Comparison of ENCODE assay signal across 8 mouse cellular contexts in genomic region chr17:33941381-33941780, GRCm38 (mm10). TPM values are rescaled to one million over a fixed set of nuclear protein-coding genes. Genes with fewer than 3 reads are reported as not detected.
DNase-seq lines count a peak whose midpoint lies in the region; ATAC-seq and TF ChIP-seq lines count a peak whose summit lies in the region.

No protein-coding gene starts in this region.

- peak; percentile 91 for DNase-seq in heart, adult 11 months
- DNase-seq in heart, postnatal 25 days (ENCODE audit: low spot score) = no peak
- DNase-seq in thymus, postnatal 4 days = peak; percentile 41
- no peak for DNase-seq in thymus, postnatal 14 days
- no peak for DNase-seq in liver, embryonic 11.5 days (ENCODE audit: low spot score)
- no peak for DNase-seq in stomach, postnatal 0 days (ENCODE audit: low spot score)
- DNase-seq in yolk sac, embryonic 10.5 days (ENCODE audit: low spot score) = no peak
- no peak for DNase-seq in left cerebral cortex, adult 9 months (ENCODE audit: low spot score in 2 of 2)

- intact Hi-C loops in heart, postnatal 25 days (cut with DNase I) = no loop called here

- peaks cover 34% of the 10 kb centered on the region for H3K36me3 ChIP-seq in liver, embryonic 11.5 days (ENCODE audit: control insufficient read depth, insufficient read depth, low read length)
- peaks cover 4% of the 10 kb centered on the region for H3K36me3 ChIP-seq in stomach, postnatal 0 days (ENCODE audit: control insufficient read depth, insufficient read depth, low read length)

- peak overlapping the region; percentile 91 for H3K4me3 ChIP-seq in liver, embryonic 11.5 days (ENCODE audit: low read depth, low read length)
- peak overlapping the region; percentile 70 for H3K4me3 ChIP-seq in stomach, postnatal 0 days (ENCODE audit: low read depth, low read length)

- no peak for TF ChIP-seq EP300 in stomach, postnatal 0 days (optimal IDR thresholded peaks at IDR 0.05)

- no peak for TF ChIP-seq CTCF in stomach, postnatal 0 days (IDR thresholded peaks at IDR 0.05; ENCODE audit: low read depth)

- H3K4me1 ChIP-seq in liver, embryonic 11.5 days (replicated peaks; ENCODE audit: control insufficient read depth, insufficient read depth, low read length) = peaks cover 19% of the 10 kb centered on the region
- H3K4me1 ChIP-seq in stomach, postnatal 0 days (replicated peaks; ENCODE audit: control insufficient read depth, insufficient read depth) = peaks cover 6% of the 10 kb centered on the region; the same call in 1 of the 2 replicates

- no peaks in the 10 kb centered on the region for H3K27me3 ChIP-seq in liver, embryonic 11.5 days (replicated peaks; ENCODE audit: control insufficient read depth, insufficient read depth, low read length)
- no peaks in the 10 kb centered on the region for H3K27me3 ChIP-seq in stomach, postnatal 0 days (ENCODE audit: control insufficient read depth, insufficient read depth, low read length)

- no peaks in the 10 kb centered on the region for H3K9me3 ChIP-seq in liver, embryonic 11.5 days (ENCODE audit: control insufficient read depth, low read length)
- H3K9me3 ChIP-seq in stomach, postnatal 0 days (ENCODE audit: control insufficient read depth, low read length) = no peaks in the 10 kb centered on the region

- WGBS in liver, embryonic 11.5 days = 45% methylated on average over 19 of the region's 19 CpGs
- 48% methylated on average over 19 of the region's 19 CpGs for whole genome bisulfite sequencing in stomach, postnatal 0 days

- ATAC-seq in liver, embryonic 11.5 days (replicated peaks; ENCODE audit: low FRiP score) = no peak
- ATAC-seq in stomach, postnatal 0 days (ENCODE audit: low FRiP score, low TSS enrichment) = no peak

- peak overlapping the region; percentile 83 for H3K9ac ChIP-seq in liver, embryonic 11.5 days (ENCODE audit: low read depth, low read length)
- peak overlapping the region; percentile 85 for H3K9ac ChIP-seq in stomach, postnatal 0 days (ENCODE audit: low read length)

- H3K4me2 ChIP-seq in liver, embryonic 11.5 days = peak overlapping the region; percentile 92
- H3K4me2 ChIP-seq in stomach, postnatal 0 days (replicated peaks; ENCODE audit: low read depth) = peak overlapping the region; percentile 92

- no peak overlapping the region for H3K27ac ChIP-seq in liver, embryonic 11.5 days (ENCODE audit: low read depth, low read length)
- no peak overlapping the region for H3K27ac ChIP-seq in stomach, postnatal 0 days (replicated peaks)

RNA-seq across cellular contexts. Expression of gene Wdr46, which starts 0.9 kb away (rescaled TPM):
- total RNA-seq in heart, postnatal 25 days (2021) = 10 to 100 TPM in 1 of 2 experiments, 1 to 10 TPM in 1; 9.3 to 10.2 TPM
- polyA plus RNA-seq in liver, embryonic 11.5 days (2014; fragmentation: Nextera tagmentation; extraction: Ambion mirVana) = 62.6 and 67.0 TPM in 2 replicates
- polyA plus RNA-seq in stomach, postnatal 0 days (2015; fragmentation: Nextera tagmentation; extraction: Ambion mirVana) = 17.1 and 20.2 TPM in 2 replicates

RNA-seq across cellular contexts. Expression of gene Pfdn6, which starts 1.2 kb away (rescaled TPM):
- 10 to 100 TPM; 70.7 to 77.3 TPM for total RNA-seq in heart, postnatal 25 days (2021)
- 266 and 286 TPM in 2 replicates for polyA plus RNA-seq in liver, embryonic 11.5 days (2014; fragmentation: Nextera tagmentation; extraction: Ambion mirVana)
- 92.7 and 96.8 TPM in 2 replicates for polyA plus RNA-seq in stomach, postnatal 0 days (2015; fragmentation: Nextera tagmentation; extraction: Ambion mirVana)

RNA-seq across cellular contexts. Expression of gene B3galt4, which starts 9.9 kb away (rescaled TPM):
- 1 to 10 TPM; 1.7 to 1.9 TPM for total RNA-seq in heart, postnatal 25 days (2021)
- polyA plus RNA-seq in liver, embryonic 11.5 days (2014; fragmentation: Nextera tagmentation; extraction: Ambion mirVana) = 2.9 and 3.5 TPM in 2 replicates
- 15.0 and 15.2 TPM in 2 replicates for polyA plus RNA-seq in stomach, postnatal 0 days (2015; fragmentation: Nextera tagmentation; extraction: Ambion mirVana)

RNA-seq across cellular contexts. Expression of gene Rgl2, which starts 12.0 kb away (rescaled TPM):
- total RNA-seq in heart, postnatal 25 days (2021) = 10 to 100 TPM; 38.2 to 44.6 TPM
- 22.1 and 25.6 TPM in 2 replicates for polyA plus RNA-seq in liver, embryonic 11.5 days (2014; fragmentation: Nextera tagmentation; extraction: Ambion mirVana)
- 18.6 and 24.4 TPM in 2 replicates for polyA plus RNA-seq in stomach, postnatal 0 days (2015; fragmentation: Nextera tagmentation; extraction: Ambion mirVana)

RNA-seq across cellular contexts. Expression of gene Vps52, which starts 14.2 kb away (rescaled TPM):
- 10 to 100 TPM; 39.2 to 39.4 TPM for total RNA-seq in heart, postnatal 25 days (2021)
- polyA plus RNA-seq in liver, embryonic 11.5 days (2014; fragmentation: Nextera tagmentation; extraction: Ambion mirVana) = 47.2 and 49.1 TPM in 2 replicates
- polyA plus RNA-seq in stomach, postnatal 0 days (2015; fragmentation: Nextera tagmentation; extraction: Ambion mirVana) = 24.7 and 26.3 TPM in 2 replicates

Comparison
In these comparisons a context has a peak if more than half of its experiments do, and no peak if none do; other contexts are left out.
1. DNase-seq: peak in heart, adult 11 months (single experiment) and thymus, postnatal 4 days (single experiment); none in heart, postnatal 25 days (single experiment), thymus, postnatal 14 days (single experiment), liver, embryonic 11.5 days (single experiment), stomach, postnatal 0 days (single experiment), yolk sac, embryonic 10.5 days (single experiment) and left cerebral cortex, adult 9 months (0 of 2).